Mouse (Mus musculus): ENCODE measurements around the gene Ntrk2. TPM values are rescaled to one million over a fixed set of nuclear protein-coding genes. Genes with fewer than 3 reads are reported as not detected.
"Not testable (repeated sequence)": the region's sequence is repeated elsewhere in the genome, so short reads cannot be mapped to it uniquely, and the experiment has no call there.

The Ntrk2 gene
- polyA plus RNA-seq, 2 experiments from 2014 or later, result not detected

DNA sequence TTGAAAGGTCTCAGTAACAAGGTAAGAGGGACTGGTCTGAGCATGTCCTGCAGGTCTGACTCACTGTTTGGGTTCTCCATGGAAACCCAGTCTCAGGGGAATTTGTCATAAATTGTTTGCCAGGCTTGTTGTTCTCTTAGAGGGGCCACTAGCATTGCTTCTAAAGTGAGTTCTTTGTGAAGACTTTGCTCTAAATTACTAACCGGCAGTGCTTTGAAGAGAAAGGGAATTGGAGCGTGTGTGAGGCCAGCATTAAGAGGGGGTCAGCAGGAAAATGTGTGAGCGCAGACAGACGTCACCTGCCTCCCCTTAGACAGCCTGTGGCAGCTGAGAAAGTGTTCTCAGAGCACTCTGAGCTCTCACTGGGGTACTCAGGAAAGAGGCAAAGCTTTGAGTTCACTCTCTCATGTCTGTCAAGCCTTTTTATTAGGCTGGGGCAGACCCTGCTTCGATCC, 165.1 kb downstream of the Ntrk2 start:
- no peak for ATAC-seq

DNA sequence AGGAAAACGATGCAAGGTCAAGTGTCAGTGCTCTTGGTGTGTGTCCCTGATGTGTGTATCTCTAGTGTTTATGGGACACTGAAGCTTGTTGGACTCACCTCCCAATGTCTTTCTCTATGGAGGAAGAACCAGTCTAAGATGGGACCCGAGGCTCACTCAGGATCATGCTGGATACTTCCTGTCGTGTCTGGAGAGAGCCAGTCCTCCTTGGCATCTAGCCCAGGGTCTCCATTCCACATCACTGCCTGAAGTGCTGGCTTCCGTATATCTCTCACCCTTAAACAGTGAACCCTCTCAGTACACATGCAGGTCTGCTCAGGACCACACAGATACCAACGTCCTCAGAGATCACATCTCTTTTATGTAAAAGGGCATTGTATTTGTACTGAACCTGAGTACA, 166.1 kb downstream of the Ntrk2 start:
- no peak for ATAC-seq

DNA sequence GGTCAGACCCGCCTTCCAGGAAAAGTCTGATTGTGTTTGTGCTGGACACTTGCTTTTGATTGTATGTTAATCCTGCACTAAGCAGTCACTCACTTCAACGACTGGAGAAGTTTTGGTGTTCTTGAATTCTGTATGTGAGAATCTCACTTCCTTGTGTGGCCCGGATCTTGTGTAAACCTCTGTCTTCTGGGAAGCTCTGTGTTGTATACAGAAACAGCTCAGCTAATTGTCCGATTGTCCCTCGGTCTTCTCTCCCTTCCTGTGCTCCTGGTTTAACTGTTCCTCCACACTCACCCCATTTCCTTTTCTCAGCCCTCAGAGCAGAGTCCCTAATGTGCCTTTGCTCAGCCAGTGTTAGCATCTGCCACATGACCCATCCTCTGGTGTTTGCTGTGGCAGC, 190.1 kb downstream of the Ntrk2 start:
- ATAC-seq, result no peak

DNA sequence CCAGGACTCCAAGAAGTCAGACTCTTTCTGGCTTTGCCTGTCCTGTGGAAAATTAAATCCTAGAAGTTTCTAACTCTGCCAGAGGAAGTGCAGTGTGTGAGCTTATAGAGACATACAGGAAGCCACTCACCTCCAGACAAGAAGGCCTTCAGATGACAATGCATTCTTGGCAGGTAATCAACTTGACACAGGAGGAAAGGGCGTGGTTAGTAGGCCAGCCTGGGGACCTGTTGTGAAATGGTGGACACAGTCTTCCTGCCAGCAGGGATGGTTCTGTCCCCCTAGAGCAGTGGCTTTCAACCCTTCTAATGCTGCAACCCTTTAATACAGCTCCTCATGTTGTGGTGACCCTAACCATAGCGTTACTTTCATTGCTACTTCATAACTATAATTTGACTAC, 191.4 kb downstream of the Ntrk2 start:
- no peak for ATAC-seq

DNA sequence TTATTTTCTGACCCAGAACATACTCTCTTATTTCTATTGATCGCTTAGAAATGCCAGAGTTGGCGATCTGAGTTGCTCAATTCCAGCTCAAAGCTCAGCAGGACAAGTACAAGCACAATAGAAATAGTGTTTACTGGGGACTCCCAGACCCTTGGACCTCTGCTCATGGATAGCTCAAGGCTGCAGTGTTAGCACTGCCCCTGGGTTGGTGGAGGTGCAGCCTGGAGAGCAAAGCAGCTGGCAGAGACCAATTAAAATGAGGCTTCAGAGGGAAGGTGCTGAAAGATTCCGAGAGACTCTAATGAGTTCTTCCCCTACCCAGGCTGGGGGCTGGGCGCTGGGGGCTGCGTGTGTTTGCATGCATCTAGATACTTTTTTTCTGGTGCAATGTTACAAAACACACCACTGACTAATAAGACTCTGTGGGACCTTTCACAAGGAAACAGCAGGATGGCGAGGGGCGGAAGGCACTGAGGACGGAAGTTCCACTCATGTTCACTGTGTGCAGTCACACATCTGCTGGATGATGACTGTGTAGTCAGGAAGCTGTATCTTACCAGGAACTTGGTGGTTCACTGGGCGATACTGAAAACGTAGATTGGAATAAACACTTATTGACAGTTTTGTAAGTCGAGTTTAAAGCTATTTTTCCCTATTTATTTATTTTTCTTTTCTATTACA, 193.1 kb downstream of the Ntrk2 start:
- no peak for ATAC-seq

DNA sequence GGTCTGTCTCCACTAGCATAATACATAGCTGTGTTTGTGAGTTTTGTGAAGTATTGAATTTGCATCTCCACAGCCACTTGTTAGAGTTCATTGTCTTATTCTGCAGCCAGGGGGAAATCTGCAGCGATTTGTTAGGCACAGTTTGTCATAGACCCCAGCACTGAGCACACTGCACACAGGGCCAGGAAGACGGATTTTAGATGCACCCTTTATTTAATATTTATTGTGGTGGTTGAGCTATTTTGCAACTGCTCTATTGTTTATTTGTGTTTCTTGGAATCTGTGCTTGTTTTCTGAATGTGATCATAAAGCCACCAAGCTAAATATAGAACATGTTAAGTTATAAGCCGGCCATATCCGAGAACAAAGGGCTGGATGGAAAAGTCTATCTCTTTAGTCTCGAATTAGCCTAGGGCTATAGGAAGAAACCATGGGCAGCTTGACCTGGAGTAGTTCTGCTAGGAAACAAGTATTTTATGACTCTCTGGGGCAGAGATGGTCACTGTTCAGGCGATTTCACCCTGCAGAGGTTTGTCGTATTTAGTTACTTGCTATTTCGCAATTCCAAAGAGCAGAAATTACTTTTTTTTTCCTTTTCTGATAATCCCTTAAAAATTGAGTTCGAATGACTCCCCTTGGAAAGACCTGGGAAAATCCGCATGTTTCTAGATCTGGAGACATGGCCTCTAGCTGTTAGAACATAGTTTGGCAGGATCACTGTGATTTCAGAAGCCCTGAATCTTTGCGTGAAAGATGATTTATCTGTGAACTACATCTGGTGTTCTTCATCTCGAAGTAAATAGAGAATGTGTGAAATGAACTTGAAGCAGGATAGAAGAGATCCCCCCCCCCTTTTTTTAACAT, 196.8 kb downstream of the Ntrk2 start:
- no peak for ATAC-seq

DNA sequence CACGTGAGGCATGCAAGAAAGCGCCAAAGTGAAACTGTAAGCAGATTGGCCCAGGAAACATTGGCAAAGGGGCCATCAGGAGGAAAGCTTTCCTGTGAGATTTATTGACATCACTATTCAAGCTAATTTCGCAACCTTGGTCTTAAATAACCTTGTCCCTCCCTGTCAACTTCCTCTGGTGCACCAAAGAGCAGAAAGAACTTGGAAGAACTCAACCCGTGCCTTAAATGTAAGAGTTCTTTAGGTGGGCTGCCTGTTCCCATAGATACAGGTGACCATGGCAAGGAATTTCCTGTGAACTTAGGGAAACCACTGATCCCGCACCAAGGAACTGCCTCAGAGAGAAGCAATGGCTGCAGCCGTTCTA, 197.4 kb downstream of the Ntrk2 start:
- ATAC-seq, result no peak

DNA sequence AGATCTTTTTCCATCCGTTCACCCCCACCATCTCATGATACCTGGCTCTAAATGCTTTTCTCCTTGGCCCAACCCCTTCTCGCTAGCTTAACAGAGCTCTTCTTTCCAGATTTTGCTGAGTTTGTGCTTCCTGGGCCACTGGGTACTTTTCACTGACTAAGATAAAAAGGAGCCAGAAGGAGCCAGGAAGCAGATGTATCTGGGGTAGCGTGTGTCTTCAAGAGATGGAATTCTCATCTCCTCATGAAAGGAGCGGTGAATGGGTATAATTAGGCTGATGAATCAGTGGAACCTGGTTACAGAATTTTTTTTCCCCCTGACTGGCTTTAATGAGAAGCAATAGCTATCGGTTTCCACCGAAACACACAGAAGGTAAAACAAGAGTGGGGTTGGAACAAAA, 198.2 kb downstream of the Ntrk2 start:
- no peak for ATAC-seq

DNA sequence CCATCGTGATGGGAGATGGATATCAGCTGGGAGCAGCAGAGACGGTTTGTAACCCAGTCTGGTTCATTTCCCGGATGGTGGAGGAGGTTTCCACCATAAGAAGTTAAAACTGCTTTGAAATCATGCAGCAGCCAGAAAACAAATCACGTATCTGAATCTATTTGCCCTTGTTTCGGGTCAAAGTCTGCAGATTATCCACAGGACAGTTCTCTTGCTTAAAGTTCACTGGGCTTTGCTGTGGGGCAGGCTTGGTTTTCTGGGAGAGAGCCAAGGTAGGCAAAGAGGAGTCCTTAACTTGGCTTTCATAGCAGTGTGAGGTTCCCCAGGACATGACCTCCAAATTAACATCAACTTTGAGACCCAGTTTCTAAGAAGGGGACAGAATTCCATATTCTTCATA, 203.5 kb downstream of the Ntrk2 start:
- no peak for ATAC-seq

DNA sequence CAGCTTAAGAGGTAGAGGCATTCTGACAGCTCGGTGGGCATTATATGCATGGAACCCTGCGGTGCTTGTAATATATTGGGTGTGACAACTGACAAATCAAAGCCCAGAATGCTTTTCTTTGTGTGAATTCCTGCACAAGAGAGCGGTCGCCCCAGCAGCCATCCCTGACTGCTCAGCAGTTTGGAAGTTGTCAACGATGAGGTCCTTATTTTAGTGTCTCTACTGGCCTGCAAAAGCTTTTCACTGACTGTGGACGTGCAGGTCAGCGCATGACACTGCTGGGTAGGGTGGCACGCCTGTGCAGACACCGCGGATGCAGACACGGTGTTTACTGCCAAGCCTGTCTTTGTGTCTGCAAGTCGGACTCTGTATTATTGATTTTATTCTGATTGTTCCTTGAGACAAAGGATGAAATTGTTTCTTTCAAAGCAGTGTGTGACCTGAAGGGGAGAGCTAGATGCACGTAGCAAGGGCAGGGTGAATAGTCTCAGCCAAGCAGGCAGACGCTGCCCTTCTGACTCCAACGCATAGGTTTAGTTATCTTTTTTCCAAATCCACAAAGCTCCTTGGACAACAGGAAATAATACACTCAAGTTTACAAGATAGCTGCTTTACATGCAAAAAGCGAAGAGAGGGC, 204.6 kb downstream of the Ntrk2 start:
- ATAC-seq, result no peak

DNA sequence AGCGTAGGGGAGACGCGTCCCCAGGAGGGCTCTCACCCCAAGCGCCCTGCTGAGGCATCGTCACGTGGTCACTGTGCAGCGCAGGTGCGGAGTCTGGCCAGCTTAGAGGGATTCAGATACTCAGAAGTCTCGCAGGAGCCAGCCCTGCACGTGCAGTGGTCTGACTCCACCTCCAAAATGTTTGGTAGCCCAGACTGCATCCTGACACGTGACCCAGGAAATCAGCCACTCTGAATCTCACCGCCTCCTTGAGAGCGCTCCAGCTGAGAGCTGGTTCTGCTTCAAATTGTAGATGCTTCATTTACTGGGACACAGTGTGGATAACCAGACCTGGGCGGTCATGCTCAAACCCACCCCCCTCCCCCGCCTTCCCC, 205.1 kb downstream of the Ntrk2 start:
- ATAC-seq, result no peak

DNA sequence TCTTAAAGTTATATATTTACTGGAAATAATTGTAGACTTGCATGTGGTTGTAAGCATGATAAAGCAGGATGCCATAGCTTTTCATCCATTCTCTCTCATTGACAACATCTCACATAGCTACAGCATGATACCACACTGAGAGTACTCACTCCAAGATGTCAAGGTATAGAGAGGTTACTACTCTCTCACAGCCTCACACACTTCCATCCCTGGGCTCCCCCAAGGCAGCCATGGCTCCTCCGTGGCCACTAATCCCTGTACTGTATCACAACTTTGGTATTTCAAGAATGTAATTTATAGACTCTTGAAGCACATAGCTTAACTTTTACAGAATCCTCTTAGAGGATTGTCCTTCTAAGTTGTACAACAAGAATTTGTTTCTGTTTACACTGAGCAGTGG, 209.0 kb downstream of the Ntrk2 start:
- no peak for ATAC-seq

DNA sequence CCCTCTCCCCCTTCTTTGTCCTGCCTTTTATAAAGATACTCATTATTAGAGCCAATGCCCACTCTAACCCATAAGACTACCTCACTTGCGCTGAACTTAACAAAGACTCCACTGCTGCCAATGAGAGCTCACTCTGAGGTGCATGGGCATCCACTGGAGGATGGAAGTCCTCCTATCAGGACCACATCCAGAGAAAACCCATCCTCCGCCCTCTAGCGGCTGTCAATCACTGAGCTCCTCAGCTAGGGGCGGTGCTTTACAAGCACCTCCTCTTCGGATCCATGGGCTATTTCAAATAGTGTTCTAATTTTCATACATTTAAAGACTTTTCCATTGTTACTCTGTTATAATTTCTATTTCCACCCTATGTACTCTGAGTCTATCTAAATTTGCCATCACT, 210.8 kb downstream of the Ntrk2 start:
- ATAC-seq, result no peak

DNA sequence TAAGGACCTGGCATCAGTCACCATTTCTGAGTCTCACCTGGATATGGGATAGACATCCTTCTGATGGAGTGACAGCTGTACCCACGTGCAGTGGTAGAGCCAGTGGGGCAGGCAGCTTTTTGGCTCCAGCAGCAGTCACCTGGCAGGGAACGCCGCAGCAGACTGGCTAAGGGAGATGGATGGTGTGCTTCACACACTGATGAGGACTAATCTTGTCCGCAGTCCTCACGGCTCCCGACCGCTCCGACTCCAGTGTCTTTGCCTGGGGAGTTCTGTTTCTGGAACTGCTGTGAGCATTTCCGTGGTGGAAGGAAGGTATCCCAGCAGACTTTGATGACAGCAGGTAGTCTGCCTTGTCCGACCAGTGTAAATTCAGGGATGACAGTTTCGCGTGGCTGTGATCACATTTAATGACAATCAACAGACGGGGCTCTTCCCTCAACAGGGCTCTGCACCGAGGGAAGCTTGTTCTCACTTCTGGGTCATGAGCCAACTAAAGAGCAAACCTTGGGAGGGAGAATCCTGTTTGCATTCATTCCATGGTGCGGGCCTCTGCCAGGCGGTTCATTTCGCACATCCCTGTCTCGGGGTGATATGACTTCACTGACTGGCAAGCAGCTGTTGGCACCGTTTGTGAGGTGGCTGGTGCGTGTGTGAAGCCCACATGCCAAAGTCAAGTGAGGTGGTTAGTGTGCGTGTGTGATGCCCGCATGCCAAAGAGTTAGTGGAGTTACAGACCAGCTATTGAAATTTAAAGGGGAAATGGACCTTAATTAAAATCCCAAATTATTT, 216.1 kb downstream of the Ntrk2 start:
- no peak for ATAC-seq

DNA sequence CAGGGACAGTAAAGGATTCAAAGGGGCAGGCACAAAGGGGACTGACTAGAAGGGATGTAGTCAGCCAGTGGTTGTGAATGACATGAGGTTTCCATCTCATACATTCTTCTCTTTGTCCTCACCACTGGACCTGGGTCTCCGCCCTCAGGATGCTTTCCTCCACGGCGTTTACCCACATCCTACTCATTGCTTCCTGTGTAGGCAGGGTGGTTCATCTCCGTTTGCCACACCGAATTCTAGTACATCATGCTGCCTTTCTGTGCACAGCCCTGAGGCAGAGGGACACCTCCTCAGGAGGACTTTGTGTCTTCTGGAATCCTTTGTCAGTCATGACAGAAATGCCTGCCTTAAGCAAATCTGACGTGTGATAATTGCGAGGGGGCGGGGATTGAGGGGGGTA, 219.3 kb downstream of the Ntrk2 start:
- no peak for ATAC-seq

DNA sequence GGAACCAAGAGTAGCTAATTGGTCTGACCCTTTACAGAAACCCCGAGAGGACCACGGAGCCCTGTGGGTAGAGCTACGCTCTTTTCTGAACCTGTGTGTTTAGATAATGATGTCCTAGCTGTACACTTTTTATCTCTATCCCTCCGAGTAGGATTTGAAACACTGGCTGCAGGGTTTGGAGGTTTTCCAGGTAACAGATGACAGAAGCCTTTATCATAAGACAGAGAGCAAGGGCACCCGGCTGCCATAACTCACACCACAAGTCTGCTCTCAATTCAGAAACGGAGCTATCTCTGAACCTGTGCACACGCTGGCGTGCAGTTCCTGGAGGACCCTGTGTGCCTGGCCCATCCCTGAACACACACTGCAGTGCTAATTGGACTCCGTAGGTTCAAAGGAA, 221.1 kb downstream of the Ntrk2 start:
- no peak for ATAC-seq

DNA sequence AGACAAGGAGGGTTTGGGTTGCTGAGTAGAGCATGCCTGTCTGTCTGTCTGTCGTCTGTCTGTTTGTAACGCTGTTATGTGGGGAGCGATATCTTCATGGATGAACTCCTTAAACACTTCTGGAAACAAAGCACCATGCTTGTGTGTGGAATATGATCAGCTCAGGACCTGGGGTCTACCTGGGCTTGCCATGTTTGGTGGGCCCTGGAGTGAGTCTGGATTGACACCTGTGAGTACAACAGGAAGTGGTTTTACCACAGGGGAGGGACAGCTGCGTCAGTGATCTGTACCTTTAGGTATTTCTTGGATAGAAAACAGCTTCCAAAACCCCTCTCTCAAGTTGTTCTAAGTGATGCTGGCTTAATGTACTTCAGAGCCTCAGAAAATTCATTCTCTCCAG, 222.2 kb downstream of the Ntrk2 start:
- ATAC-seq, result no peak

DNA sequence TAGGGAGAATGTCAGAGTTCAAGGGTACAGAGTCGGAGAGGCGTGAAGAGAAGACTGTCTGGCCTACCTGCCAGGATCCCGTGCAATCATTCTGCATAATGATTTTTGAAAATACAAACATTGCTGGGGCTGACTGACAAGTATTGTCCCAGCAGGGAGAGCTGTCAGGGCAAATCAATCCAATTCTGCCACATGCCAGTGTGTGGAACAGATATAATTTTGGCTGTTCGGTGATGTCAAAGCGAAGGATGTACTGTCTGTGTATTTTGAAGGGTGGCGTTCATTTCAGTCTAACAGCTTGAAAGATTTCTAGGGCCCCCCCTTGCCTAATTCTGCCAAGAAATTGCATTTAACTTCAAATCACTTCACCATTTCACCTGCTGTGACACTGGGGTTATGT, 224.2 kb downstream of the Ntrk2 start:
- ATAC-seq, result no peak

DNA sequence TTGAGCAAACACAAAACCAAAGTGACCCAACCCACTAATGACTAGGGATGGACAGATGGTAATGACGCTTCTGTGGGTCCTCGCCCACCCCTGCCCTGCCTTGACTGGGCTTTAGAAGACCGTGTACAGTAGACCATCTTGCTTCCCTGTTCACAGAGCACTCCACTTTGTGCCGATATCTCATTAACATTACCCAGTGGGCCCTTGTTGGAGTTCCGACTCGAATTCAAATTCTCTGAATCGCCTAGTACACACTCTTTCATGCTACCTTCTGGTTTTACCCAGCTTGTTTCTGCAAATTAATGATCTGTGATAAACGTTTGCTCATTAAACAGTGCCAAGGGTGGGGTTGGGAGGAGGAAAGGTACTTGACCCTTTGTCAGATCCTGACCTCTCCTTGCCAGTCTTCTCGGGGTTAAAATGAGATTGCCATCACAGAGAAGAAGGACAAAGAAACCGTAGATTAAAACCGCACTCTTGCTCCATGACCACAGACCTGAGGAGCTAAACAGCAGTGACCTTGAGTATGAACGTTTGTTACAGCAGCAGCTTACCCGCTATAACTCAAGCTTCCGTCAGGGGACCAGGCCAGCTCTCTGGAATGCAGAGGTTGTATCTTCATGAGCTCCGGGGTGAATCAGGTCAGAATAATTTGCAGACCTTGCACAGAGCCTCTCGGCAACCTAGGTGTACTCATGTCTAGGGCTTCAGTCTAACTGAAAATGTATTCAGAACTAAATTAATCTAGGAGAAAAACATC, 234.0 kb downstream of the Ntrk2 start:
- no peak for ATAC-seq

DNA sequence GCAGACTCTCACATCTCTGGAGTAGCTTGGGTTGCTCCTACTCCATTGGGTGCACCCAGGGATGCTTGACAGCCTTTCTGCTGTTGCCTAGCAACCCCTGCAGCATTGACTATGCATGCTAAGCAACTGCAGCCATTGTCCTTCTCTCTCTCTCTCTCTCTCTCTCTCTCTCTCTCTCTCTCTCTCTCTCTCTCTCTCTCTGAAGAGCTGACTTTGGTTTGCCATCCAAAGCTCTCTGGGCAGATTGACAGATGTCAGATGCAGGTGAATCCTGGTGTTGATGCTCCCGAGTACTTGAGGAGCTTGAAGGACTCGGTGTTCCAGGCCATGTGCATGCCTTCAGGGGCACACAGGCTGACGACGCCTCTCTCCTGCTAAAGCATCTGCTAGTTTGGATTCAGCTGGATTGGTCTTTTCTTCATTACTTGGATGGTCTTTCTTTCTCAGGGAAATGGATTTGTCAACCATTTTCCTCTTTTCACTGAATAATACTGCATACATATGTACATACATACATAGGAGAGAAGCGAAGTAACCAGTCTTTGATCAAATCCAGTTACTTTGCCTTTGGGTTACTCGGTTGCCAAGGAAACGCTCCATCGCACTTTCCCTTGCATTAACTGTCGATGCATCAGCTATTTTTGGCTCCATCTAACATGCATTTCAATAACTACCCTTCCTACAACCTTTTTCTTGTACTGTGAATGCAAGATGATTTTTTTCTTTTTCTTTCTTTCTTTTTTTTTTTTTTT, 234.8 kb downstream of the Ntrk2 start:
- no peak for ATAC-seq

DNA sequence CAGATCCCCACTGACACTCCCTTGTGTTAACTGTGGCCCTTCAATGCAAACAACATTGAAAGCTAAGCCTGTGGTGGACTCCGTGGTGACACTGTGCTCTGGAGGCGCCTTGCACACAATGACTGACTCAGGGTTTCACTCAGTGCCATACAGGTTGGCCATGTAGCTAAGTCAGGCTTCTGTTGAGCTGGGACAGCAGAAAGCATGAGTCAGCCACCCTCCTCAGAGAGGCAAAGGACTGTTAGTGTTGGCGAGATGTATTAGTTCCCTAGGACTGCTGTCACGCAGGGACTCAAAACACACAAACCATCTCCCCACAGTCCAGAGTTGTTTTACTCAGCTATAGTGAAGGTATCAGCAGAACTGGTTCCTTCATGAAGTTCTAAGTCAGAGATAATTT, 245.8 kb downstream of the Ntrk2 start:
- ATAC-seq, result no peak

DNA sequence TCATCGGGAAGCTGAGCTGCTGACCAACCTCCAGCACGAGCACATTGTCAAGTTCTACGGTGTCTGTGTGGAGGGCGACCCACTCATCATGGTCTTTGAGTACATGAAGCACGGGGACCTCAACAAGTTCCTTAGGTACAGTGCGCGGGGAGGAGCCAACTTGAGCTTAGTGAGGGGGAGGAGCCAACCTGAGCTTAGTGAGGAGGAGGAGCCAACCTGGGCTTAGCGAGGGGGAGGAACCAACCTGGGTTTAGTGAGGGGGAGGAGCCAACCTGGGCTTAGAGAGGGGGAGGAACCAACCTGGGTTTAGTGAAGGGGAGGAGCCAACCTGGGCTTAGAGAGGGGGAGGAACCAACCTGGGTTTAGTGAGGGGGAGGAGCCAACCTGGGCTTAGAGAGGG, 248.0 kb downstream of the Ntrk2 start:
- not testable (repeated sequence) for ATAC-seq

Data from activated CD4-positive, CD25-positive, alpha-beta regulatory T cell, adult 4 months (primary cell).